Mouse (Mus musculus) urinary bladder, postnatal 36 days (tissue): Measurements from ENCODE around the gene Yipf3.

Experiments
- DNase-seq, 2 experiments: peaks; one replicate each; pipeline ENCODE4 v3.0.0; 2022; ENCODE audit warnings: low spot score in 2 of 2, mixed read lengths in 1 of 2

The Yipf3 gene

GRCm38 (mm10) chr17:46247512-46248188 lies at the start of gene Yipf3, which contains the start of gene Polr1c:
Gene Yipf3 (plus strand): TSS chr17:46248080.
Gene Polr1c (minus strand): TSS chr17:46248054.
- peak; percentile 93 to 96 for DNase-seq

- DNase-seq: no peak
Observed at GRCm38 (mm10) chr17:46201151-46201550, 46.7 kb upstream of the Yipf3 start.

- peak; percentile 89 to 93 for DNase-seq
Observed at GRCm38 (mm10) chr17:46202421-46203071, 45.3 kb upstream of the Yipf3 start, which contains the start of the genes Polh and Xpo5. Gene Polh (minus strand): TSS chr17:46202645. Gene Xpo5 (plus strand): TSS chr17:46202782.

GRCm38 (mm10) chr17:46203078-46203477 lies 44.8 kb upstream of the Yipf3 start:
- DNase-seq: no peak

GRCm38 (mm10) chr17:46206676-46207075 lies 41.2 kb upstream of the Yipf3 start:
- DNase-seq: no peak

- no peak for DNase-seq
Observed at GRCm38 (mm10) chr17:46210550-46210949, 37.3 kb upstream of the Yipf3 start.

GRCm38 (mm10) chr17:46221601-46222000 lies 26.3 kb upstream of the Yipf3 start:
- DNase-seq: no peak

- DNase-seq: no peak
Observed at GRCm38 (mm10) chr17:46227576-46227975, 20.3 kb upstream of the Yipf3 start.

- DNase-seq: no peak
Observed at GRCm38 (mm10) chr17:46236067-46236466, 11.8 kb upstream of the Yipf3 start.

GRCm38 (mm10) chr17:46237079-46237478 lies 10.8 kb upstream of the Yipf3 start:
- DNase-seq: no peak

GRCm38 (mm10) chr17:46237480-46237879 lies 10.4 kb upstream of the Yipf3 start:
- DNase-seq: no peak

GRCm38 (mm10) chr17:46239516-46240114 lies 8.3 kb upstream of the Yipf3 start:
- DNase-seq: no peak

- no peak for DNase-seq
Observed at GRCm38 (mm10) chr17:46241471-46241870, 6.4 kb upstream of the Yipf3 start.

GRCm38 (mm10) chr17:46242274-46242673 lies 5.6 kb upstream of the Yipf3 start:
- DNase-seq: no peak

- no peak for DNase-seq
Observed at GRCm38 (mm10) chr17:46242993-46243392, 4.9 kb upstream of the Yipf3 start.

- DNase-seq: no peak
Observed at GRCm38 (mm10) chr17:46243624-46244023, 4.3 kb upstream of the Yipf3 start.

GRCm38 (mm10) chr17:46244579-46244978 lies 3.3 kb upstream of the Yipf3 start:
- DNase-seq: peak in 1 of 2 experiments; percentile 55

- DNase-seq: no peak
Observed at GRCm38 (mm10) chr17:46248189-46248522, 276 bp downstream of the Yipf3 start.

- DNase-seq: no peak
Observed at GRCm38 (mm10) chr17:46251174-46251573, 3.3 kb downstream of the Yipf3 start.

- DNase-seq: no peak
Observed at GRCm38 (mm10) chr17:46252571-46253451, 4.9 kb downstream of the Yipf3 start.

- peak; percentile 85 to 90 for DNase-seq
Observed at GRCm38 (mm10) chr17:46253452-46254084, 5.7 kb downstream of the Yipf3 start, which contains the start of gene Lrrc73. Gene Lrrc73 (plus strand): TSS chr17:46253531.
